Mouse (Mus musculus) kidney, postnatal 14 days (tissue): Measurements from ENCODE around the gene Pced1b.

Experiments used
- DNase-seq: peaks from one replicate; pipeline ENCODE4 v3.0.0; 2022; ENCODE audit warnings: mixed read lengths

Gene Pced1b

GRCm38 (mm10) chr15:97288690-97289089, 41.8 kb downstream of the Pced1b start:
- no peak for DNase-seq

- no peak for DNase-seq
These were observed 42.3 kb downstream of the Pced1b start for GRCm38 (mm10) chr15:97289176-97289575.

DNA sequence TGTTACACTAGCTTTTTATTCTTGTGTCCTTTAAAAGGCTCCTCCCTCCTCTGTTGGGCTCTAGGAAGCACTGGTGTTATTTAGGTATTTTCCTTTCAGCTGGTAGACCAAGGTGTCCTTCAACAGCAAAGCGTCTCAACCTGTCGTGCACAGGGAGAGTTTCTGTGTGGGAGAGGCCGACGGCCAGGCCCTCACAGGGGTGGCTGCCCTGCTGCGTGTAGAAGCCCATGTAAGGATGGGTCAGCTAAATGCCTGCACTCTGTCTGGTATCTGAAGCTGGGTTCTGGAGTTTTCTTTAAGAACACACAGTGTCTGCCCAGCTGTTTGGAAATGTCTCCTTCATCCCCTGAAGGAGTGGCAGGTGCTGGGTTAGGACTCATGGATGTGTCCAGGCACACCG, 43.4 kb downstream of the Pced1b start:
- no peak for DNase-seq

DNA sequence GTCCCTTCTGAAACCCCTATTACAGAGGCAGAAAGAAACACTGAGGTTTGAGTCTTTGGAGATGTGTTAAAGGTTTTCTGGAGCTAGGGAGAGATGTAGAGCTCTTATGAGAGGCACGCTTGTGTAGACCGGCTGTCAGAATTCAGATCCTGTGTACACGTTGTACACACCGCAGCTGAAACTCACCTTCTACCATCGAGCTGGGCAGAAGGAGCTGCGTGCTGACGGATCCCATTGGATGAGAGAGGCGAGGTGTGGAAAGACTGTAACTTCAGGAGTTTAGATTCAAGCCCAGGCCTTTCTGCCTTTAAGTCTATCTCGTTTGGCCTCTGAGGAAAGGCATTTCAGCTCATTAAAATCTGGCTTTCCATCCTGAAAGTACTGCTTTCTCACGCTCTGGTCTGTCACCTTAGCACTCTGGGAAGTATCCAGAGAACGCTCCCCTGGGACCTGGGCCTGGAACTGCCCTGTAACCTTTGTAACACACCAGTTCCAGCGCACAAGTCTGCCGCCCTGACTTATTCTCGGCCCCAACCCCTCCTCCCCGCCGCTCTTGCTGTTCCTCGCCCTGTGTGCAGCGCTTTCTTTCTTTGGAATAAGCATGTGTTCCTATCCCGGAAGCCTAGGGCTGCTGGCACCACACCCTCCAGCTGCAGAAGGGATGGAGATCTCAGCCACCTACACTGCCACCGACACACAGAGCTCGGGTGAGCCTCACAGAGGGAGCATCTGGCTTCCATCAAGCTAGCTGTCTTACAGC, 44.6 kb downstream of the Pced1b start:
- peak; percentile 66 for DNase-seq

DNA sequence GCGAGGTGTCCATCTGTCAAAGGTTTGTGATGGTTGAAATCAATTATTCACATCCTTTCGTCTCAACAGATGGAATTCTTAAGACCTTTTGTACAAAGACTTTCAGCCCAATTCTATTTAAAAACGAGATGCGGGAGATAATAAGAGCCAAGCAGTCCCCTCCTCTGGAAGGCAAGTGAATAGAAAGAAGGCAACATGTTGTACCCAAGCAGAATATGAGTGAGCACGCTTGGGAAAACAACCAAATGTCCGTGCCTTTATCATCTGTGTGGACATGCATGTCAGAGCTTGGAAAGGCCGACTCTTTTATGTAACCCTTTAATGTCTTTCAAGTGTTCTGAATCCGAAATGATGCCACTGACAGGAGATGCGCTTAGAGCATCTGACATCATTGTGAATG, 61.0 kb downstream of the Pced1b start:
- DNase-seq, result no peak

- DNase-seq, result no peak
These were observed 62.6 kb downstream of the Pced1b start for GRCm38 (mm10) chr15:97309533-97309932.

- DNase-seq, result no peak
These were observed 63.3 kb downstream of the Pced1b start for GRCm38 (mm10) chr15:97310251-97310650.

DNA sequence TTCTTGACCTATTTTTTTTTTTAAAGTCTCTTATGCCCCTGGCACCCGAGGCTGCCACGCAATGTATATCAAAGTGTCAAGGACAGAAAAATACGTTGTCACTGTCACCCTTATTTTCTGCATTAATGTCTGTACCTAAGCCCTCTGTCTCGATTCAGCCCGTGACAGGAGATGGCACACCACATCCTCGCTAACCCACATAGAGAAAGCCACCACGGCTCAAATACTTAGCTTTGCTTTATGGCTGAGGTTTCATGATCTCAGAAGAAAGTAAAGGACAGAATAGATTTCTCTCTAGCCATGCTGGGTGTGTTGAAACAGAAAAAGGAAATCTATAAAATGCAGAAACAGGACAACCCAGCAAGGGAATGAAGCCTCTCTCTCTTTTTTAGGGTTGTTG, 64.3 kb downstream of the Pced1b start:
- DNase-seq, result no peak

- DNase-seq, result no peak
These were observed 65.0 kb downstream of the Pced1b start for GRCm38 (mm10) chr15:97311937-97312336.

DNA sequence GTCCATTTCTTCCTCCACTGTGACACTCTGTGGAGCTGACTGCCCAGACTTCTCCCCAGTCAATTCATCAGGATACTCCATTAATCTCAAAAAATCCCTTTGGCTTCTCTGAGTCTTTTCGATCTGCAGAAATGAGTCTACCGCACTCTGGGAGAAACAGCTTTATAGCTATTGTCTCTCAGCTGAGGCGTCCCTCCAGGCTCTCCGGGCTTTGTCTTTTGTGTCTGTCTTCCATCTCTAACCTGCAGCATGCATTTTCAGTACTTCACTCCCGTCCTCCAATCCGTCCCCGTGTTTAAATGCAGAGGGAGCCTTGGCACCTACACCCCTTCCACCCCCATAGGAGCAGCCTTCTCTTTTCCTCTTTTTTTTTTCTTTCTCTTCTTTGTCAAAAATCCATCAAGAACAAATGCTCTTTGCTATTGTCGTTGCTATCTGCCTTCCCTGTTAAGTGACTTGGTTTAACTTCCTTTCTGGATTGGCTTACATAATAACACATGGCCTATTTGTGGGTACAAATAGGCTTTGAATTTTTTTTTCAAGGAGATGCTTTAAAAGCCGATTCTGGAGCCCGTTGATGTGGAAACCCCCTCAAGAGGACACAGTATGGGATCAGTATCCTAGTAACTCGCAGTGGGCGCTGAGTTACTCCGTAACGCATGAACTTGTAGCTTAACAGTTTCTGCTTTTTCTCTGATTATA, 68.0 kb downstream of the Pced1b start:
- no peak for DNase-seq

GRCm38 (mm10) chr15:97315422-97315757, 68.5 kb downstream of the Pced1b start:
- DNase-seq, result no peak

DNA sequence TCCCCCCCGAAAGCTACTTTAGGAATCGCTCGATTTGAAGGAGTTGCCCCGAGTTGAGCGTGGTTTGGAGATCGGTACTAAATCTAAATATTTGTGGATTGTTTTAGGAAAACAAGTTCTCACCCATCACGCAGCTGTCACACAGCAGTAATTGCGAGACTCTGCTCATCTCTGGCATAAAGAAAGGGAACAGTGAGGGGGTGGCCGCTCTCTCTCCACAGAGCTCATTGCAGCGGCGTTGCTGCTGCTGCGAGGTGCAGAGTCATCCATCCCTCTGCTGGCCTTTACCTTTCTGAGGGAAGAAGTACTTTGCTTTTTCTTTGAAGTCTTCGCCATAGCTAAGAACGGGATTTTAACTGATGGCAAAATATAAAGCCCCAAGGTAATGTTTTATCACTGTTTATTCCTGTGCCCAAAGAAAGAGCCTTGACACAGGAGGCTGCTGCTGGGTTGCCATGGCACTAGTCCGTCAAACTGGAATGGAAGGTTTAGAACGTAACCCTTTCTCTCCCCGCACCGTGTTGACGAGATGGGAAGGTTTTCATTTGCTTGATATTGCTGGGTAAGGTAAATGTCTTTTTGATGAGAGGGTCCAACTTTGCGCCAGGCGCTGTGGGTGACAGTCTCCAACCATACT, 71.6 kb downstream of the Pced1b start:
- no peak for DNase-seq

- no peak for DNase-seq
These were observed 75.9 kb downstream of the Pced1b start for GRCm38 (mm10) chr15:97322821-97323220.

DNA sequence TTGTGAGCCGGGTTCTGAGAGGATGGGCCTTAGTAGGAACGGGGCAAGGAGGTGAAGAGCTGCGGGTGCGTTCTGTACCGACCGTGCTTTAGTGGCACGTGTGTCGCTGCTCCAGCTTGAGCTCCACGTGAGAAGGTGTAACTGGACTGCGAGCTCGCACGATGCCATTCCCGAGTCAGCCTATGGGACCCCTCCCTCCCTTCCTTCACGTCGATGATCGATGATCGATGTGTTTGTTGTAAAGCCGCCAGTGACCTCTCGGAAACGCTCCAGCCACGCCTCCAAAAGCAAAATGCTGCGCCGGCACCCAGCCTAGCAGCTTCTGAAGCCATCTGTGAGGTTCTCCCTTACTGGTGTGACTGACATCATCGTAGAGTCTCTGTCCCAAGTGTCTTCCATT, 76.6 kb downstream of the Pced1b start:
- DNase-seq, result no peak

GRCm38 (mm10) chr15:97324311-97324710, 77.4 kb downstream of the Pced1b start:
- DNase-seq, result no peak

DNA sequence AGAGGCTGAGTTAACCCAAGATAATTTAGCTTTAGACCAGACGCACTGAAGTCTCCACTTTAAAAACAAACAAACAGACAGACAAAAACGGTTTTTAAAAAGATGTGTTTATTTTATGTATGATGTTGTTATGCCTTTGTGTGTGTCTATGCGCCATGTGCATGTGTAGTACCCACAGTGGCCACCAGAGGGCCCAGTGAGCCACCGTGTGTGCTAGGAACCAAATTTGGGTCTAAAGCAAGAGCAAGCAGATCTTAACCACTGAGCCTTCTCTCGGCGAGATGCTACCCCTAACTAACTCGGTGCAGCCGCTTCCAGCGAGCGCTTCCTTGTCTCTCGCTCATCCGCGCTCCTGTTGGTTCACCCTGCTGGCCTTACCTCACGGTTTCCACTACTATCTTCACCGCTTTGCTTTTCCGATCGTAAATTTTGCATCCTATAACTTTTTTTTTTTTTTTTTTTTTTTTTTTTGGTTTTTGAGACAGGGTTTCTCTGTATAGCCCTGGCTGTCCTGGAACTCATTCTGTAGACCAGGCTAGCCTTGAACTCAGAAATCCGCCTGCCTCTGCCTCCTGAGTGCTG, 80.7 kb downstream of the Pced1b start:
- DNase-seq, result peak; percentile 19

DNA sequence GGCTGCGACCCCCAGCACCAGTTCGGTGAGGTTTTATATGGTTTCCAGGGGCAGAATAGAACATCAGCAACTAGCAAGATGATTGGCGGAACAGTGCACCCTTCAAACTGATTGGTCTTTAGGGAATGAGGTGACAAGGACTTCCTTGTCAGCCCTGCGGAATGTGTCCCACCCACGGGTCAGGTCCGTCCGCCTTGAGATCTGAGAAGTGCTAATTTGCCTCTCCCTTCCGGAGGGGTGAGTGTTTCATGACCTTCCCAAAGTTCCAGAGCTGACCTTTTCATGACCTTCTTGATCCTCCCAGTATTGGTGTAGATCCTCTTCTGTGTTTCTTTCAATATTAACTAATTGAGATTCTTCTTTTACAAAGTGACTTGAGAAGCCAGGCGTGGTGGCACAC, 85.7 kb downstream of the Pced1b start:
- no peak for DNase-seq

DNA sequence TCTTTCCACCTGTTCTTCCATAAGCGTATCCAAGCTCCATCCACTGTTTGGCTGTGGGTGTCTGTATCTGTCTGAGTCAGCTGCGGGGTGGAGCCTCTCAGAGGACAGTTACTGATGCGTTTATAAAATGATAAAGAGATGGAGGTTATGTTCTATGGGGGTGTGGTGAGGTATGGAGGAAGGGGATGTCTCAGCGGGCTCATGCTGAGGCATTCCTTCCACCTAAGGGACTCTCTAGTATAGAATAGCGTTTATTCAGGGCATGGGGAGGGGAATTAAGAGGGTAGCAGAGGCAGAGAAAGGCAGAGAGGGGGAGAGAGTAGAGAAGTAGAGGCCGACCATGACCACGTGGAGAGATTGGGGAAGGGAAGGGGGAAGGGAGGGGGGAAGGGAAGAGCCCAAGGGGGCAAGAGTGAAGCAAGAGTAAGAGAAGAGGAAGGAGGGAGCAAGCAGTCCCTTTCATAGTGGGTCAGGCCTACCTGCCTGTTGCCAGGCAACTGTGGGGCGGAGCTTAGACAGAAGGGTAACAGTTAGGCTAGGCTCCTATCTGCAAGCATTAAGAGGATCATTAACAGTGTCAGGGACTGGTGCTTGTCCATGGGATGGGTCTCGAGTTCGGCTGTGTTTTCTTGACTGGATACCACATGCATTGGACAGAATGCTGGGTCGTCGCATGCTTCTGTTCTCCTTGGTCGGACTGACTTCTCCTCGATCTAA, 90.9 kb downstream of the Pced1b start:
- DNase-seq, result no peak

DNA sequence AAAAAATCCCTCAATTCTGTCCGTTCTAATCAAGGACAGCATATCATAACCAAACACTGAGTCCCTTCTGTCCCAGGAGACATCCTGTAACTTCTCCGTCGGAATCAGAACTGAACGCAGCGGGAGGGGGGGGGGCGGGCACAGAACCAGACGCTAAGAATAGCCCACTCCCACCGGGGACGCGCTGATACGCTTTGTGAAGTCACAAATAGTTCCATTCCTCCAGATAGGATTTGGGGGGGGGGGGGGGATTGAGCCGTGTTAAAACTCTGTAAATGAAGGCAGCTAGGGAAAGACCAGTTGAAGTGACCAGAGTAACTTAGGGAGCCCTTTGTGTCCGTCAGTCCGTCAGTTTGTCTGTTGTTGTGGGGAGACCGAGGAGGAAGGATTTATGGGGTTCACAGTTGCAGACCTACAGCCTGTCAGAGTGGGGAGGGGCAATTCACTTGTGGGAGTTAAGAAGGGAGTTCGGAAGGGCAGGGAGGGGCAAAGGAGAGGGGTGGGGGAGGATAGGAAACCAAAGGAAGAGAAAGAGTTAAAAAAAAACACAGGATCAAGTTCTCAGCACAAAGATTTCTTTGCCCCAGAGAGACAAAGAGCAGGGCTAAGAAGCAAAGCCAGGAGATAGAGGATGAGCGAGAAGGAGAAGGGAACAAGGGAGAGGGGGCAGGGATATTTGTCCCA, 91.6 kb downstream of the Pced1b start:
- DNase-seq, result no peak

GRCm38 (mm10) chr15:97342336-97342735, 95.4 kb downstream of the Pced1b start:
- DNase-seq, result no peak

- no peak for DNase-seq
These were observed 96.0 kb downstream of the Pced1b start for GRCm38 (mm10) chr15:97342945-97343344.

DNA sequence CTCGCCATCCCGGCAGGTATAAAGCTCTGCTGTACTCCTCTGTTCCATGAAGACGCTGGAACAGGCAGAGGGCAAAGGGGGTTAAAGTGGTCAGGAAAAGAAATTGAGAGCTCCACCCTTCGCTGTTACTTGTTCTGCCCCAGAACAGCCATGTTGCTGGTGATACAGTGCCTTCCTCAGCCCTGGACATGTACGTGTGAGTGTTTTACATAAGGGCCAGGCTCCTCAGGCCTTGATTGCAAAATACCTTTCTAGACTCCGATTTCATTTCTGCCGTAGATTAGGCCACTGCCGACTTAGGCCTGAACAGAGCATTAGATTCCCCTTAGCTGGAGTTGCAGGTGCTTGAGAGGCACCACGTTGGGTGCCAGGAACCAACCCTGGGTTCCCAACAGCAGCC, 97.0 kb downstream of the Pced1b start:
- no peak for DNase-seq

DNA sequence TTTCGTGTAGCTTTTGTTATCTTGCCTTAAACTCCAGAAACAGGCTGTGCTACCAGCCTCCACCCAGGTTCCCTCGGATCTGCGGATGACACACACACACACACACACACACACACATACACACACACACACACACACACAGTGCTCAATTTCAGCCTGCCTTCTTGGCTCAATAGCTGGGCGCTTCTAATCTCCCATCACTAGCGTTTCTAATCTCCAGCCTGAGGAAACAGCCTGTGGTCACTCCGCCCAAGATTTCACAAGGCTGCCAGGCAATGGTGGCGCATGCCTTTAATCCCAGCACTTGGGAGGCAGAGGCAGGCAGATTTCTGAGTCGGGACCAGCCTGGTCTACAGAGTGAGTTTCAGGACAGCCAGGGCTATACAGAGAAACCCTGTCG, 98.2 kb downstream of the Pced1b start:
- DNase-seq, result no peak
